Mouse (Mus musculus): ENCODE measurements at regions not wholly inside any gene's neighbourhood (a gene's known extent, or its start where the extent isn't known, plus 50 kb on each side); places are given as distances from the start of the nearest gene placed in this dataset.
A peak's percentile ranks its signal among the peaks of the same experiment; 100 is the strongest.

DNA sequence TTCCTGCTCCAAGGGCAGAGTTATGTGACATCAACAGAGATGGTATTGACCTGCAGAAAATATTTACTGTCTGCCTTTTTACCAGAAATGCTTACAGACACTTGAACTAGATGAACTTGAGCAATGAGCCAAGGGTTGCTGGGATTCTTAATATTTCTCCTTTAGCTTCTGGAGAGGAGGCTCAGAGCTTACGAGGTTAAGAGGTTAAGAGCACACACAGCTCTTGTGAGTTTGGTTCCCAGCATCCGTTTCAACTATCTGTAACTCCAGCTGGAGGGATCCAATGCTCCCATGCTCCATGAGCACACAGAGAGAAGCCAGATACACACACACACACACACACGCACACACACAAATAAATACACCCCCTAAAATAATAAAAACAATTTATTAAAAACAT is 114.7 kb upstream of the Fn1 start:
- whole genome bisulfite sequencing = 77% methylated on average over 3 of the region's 3 CpGs
- H3K4me3 ChIP-seq = no peak overlapping the region
- H3K79me2 ChIP-seq (replicated peaks; ENCODE audit: control insufficient read depth, insufficient read depth, low read length) = no peaks in the 10 kb centered on the region
- H3K27ac ChIP-seq = no peak overlapping the region
- no peak for DNase-seq
- H3K27me3 ChIP-seq (ENCODE audit: control insufficient read depth, insufficient read depth, low read length) = no peaks in the 10 kb centered on the region
- TF ChIP-seq EP300 (IDR thresholded peaks at IDR 0.05; ENCODE audit: insufficient read depth, low read depth, low read length) (no peak), POLR2A (IDR thresholded peaks at IDR 0.05; ENCODE audit: insufficient read depth, low read depth, low read length) (no peak)
- H3K36me3 ChIP-seq (ENCODE audit: control insufficient read depth, insufficient read depth, low read length) = no peaks in the 10 kb centered on the region
- intact Hi-C loops (cut with DNase I) = no loop called here
- no peak overlapping the region for H3K9ac ChIP-seq (ENCODE audit: low read depth, low read length)
- H3K4me1 ChIP-seq (ENCODE audit: control insufficient read depth, insufficient read depth, low read length) = no peaks in the 10 kb centered on the region

- Histone ChIP-seq H3K36me3 (ENCODE audit: control insufficient read depth, insufficient read depth, low read length) (no peaks in the 10 kb centered on the region), H3K27ac (no peak overlapping the region), H3K4me3 (no peak overlapping the region), H3K9ac (ENCODE audit: low read depth, low read length) (no peak overlapping the region), H3K27me3 (ENCODE audit: control insufficient read depth, insufficient read depth, low read length) (no peaks in the 10 kb centered on the region), H3K4me1 (ENCODE audit: control insufficient read depth, insufficient read depth, low read length) (no peaks in the 10 kb centered on the region), H3K79me2 (replicated peaks; ENCODE audit: control insufficient read depth, insufficient read depth, low read length) (no peaks in the 10 kb centered on the region)
- 64% methylated on average over 5 of the region's 5 CpGs for WGBS
- intact Hi-C loops (cut with DNase I) = no loop called here
- TF ChIP-seq POLR2A (IDR thresholded peaks at IDR 0.05; ENCODE audit: insufficient read depth, low read depth, low read length) (no peak), EP300 (IDR thresholded peaks at IDR 0.05; ENCODE audit: insufficient read depth, low read depth, low read length) (no peak), CTCF (IDR thresholded peaks at IDR 0.05) (no peak)
- DNase-seq = peak in 1 of 2 experiments; percentile 16
Observed at GRCm38 (mm10) chr1:71767076-71767475, 114.1 kb upstream of the Fn1 start.

- H3K27ac ChIP-seq = no peak overlapping the region
- intact Hi-C loops (cut with DNase I) = no loop called here
- 70% methylated on average over 6 of the region's 6 CpGs for whole genome bisulfite sequencing
- TF ChIP-seq EP300 (IDR thresholded peaks at IDR 0.05; ENCODE audit: insufficient read depth, low read depth, low read length) = no peak
- TF ChIP-seq CTCF (IDR thresholded peaks at IDR 0.05) = no peak
- no peak for TF ChIP-seq POLR2A (IDR thresholded peaks at IDR 0.05; ENCODE audit: insufficient read depth, low read depth, low read length)
- DNase-seq = no peak
- H3K79me2 ChIP-seq (replicated peaks; ENCODE audit: control insufficient read depth, insufficient read depth, low read length) = no peaks in the 10 kb centered on the region
- H3K36me3 ChIP-seq (ENCODE audit: control insufficient read depth, insufficient read depth, low read length) = no peaks in the 10 kb centered on the region
- H3K4me3 ChIP-seq = no peak overlapping the region
- no peak overlapping the region for H3K9ac ChIP-seq (ENCODE audit: low read depth, low read length)
- H3K4me1 ChIP-seq (ENCODE audit: control insufficient read depth, insufficient read depth, low read length) = no peaks in the 10 kb centered on the region
- no peaks in the 10 kb centered on the region for H3K27me3 ChIP-seq (ENCODE audit: control insufficient read depth, insufficient read depth, low read length)
Observed at GRCm38 (mm10) chr1:71764951-71765350, 112.0 kb upstream of the Fn1 start.

DNA sequence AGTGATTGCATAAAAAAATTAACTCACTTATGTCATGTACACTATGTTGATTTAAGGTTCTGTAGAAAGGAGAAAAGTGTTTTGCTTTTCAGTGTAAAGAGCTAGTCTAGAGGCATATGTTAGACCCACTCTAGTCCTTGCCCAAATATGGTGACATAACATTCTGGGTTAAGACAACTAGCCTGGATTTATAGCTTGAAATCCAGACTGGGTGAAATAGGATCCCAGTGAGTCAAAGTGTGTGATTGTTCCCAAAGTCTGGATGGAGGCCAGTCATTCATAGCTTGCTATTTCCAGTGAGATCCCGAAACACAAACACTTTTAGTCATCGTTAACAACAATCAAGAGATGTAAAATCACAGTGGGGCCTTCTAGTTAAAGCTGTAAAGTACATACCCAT is 110.5 kb upstream of the Fn1 start:
- DNase-seq = no peak
- intact Hi-C loops (cut with DNase I) = no loop called here
- H3K27ac ChIP-seq = no peak overlapping the region
- TF ChIP-seq CTCF (IDR thresholded peaks at IDR 0.05) = no peak
- TF ChIP-seq POLR2A (IDR thresholded peaks at IDR 0.05; ENCODE audit: insufficient read depth, low read depth, low read length) = no peak
- TF ChIP-seq EP300 (IDR thresholded peaks at IDR 0.05; ENCODE audit: insufficient read depth, low read depth, low read length) = no peak
- H3K4me3 ChIP-seq = no peak overlapping the region
- WGBS = 7% methylated on average over 2 of the region's 2 CpGs
- no peaks in the 10 kb centered on the region for H3K79me2 ChIP-seq (replicated peaks; ENCODE audit: control insufficient read depth, insufficient read depth, low read length)
- no peaks in the 10 kb centered on the region for H3K36me3 ChIP-seq (ENCODE audit: control insufficient read depth, insufficient read depth, low read length)
- H3K4me1 ChIP-seq (ENCODE audit: control insufficient read depth, insufficient read depth, low read length) = no peaks in the 10 kb centered on the region
- no peaks in the 10 kb centered on the region for H3K27me3 ChIP-seq (ENCODE audit: control insufficient read depth, insufficient read depth, low read length)
- H3K9ac ChIP-seq (ENCODE audit: low read depth, low read length) = no peak overlapping the region

DNA sequence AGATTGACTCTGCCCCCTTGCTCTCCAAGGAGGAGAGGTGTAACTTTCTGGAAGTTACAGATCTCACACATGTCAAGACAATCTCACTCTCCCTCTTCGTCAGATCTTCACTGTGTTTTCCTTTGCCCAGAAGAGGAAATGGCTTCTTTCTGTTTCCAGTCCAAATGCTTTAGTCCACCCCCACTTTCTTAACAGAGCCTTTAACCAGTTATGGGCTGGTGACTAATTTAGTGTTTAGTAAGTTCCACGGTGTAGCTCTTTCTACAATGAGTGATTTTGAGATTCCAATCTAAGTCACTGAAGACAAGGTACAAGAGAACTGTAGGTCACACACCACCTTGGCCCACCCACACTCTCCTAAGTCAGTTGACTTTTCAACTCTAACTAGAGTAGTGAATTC is 107.3 kb upstream of the Fn1 start:
- Histone ChIP-seq H3K9ac (ENCODE audit: low read depth, low read length) (no peak overlapping the region), H3K27me3 (ENCODE audit: control insufficient read depth, insufficient read depth, low read length) (no peaks in the 10 kb centered on the region), H3K79me2 (replicated peaks; ENCODE audit: control insufficient read depth, insufficient read depth, low read length) (no peaks in the 10 kb centered on the region), H3K27ac (no peak overlapping the region), H3K4me1 (ENCODE audit: control insufficient read depth, insufficient read depth, low read length) (peaks cover 1% of the 10 kb centered on the region; the same call in 1 of the 2 replicates), H3K4me3 (no peak overlapping the region), H3K36me3 (ENCODE audit: control insufficient read depth, insufficient read depth, low read length) (no peaks in the 10 kb centered on the region)
- WGBS = 49% methylated on average over 2 of the region's 2 CpGs
- no peak for DNase-seq
- TF ChIP-seq POLR2A (IDR thresholded peaks at IDR 0.05; ENCODE audit: insufficient read depth, low read depth, low read length) (no peak), EP300 (IDR thresholded peaks at IDR 0.05; ENCODE audit: insufficient read depth, low read depth, low read length) (no peak), CTCF (IDR thresholded peaks at IDR 0.05) (no peak)
- intact Hi-C loops (cut with DNase I) = no loop called here

GRCm38 (mm10) chr1:71757236-71757635 is 104.2 kb upstream of the Fn1 start:
- Histone ChIP-seq H3K9ac (ENCODE audit: low read depth, low read length) (no peak overlapping the region), H3K27ac (no peak overlapping the region), H3K4me1 (ENCODE audit: control insufficient read depth, insufficient read depth, low read length) (peaks cover 1% of the 10 kb centered on the region; the same call in 1 of the 2 replicates), H3K79me2 (replicated peaks; ENCODE audit: control insufficient read depth, insufficient read depth, low read length) (no peaks in the 10 kb centered on the region), H3K27me3 (ENCODE audit: control insufficient read depth, insufficient read depth, low read length) (no peaks in the 10 kb centered on the region), H3K4me3 (no peak overlapping the region), H3K36me3 (ENCODE audit: control insufficient read depth, insufficient read depth, low read length) (no peaks in the 10 kb centered on the region)
- 48% methylated on average over 5 of the region's 5 CpGs for WGBS
- intact Hi-C loops (cut with DNase I) = no loop called here
- TF ChIP-seq CTCF (IDR thresholded peaks at IDR 0.05) (no peak), POLR2A (IDR thresholded peaks at IDR 0.05; ENCODE audit: insufficient read depth, low read depth, low read length) (no peak), EP300 (IDR thresholded peaks at IDR 0.05; ENCODE audit: insufficient read depth, low read depth, low read length) (no peak)
- DNase-seq = no peak
